Mouse (Mus musculus) fibroblast of lung, adult 2 months (primary cell): ENCODE results near the gene Pecam1.
"Not testable (repeated sequence)": the region's sequence is repeated elsewhere in the genome, so short reads cannot be mapped to it uniquely, and the experiment has no call there.

Experiments
- DNase-seq: peaks from one replicate; pipeline ENCODE4 v3.0.0-alpha.2; 2011; ENCODE audit warnings: low read depth

The Pecam1 gene

DNA sequence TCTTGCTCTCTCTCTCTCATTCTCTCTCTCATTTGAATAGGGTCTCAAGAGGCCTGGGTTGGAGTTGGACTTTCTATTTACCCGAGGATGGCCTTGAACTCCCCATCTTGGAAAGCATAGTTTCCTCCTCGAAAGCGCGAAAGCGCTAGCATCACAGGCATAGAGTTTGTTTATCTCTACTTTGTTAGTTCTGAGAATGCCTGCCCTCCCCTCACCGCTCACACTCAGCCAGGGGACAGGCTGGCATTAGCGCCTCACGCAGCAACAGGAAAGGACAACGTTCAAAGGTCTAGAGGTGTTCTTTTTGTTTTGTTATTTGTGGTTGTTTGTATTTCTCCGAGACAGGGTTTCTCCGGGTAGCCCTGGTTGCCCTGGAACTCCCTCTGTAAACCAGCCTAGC lies 82.6 kb downstream of the Pecam1 start:
- DNase-seq: no peak

GRCm38 (mm10) chr11:106666470-106667107 lies 83.8 kb downstream of the Pecam1 start:
- no peak for DNase-seq

GRCm38 (mm10) chr11:106665841-106666240 lies 84.6 kb downstream of the Pecam1 start:
- no peak for DNase-seq

DNA sequence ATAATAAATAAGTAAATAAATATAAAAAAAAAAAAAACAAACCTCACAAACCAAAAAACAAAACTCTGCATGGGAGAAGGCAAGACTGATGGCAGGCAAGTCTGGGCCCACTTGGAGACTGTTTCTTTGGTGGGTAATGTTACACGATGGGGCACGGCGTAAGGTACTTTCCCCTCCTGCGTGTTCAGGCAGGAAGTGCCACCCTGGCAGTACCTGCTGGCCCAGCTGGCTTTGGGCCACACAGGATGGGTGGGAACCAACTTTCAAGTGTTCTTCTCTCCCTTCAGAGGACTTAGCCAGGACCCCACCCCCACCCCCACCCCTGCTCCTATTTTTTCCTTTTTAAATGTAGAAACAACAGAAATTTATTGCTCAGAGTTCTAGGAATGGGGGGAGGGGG lies 85.1 kb downstream of the Pecam1 start:
- no peak for DNase-seq

DNA sequence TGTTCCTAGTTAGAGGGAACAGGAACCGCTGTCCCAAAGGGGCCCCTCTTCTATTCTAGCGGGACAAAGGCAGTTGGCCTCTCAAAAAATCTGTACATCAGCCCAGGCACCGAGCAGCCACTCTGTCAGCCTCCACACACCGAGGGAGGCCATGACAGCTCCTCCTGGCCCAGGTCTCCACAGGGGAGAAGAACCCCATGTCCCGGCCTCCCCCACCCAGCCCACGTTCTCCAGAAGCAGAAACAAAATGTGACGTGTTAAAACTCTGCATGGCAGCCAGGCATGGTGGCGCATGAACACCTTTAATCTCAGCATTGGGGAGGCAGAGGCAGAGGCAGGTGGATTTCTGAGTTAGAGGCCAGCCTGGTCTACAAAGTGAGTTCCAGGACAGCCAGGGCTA lies 85.7 kb downstream of the Pecam1 start:
- no peak for DNase-seq

GRCm38 (mm10) chr11:106663838-106664237 lies 86.6 kb downstream of the Pecam1 start:
- no peak for DNase-seq

GRCm38 (mm10) chr11:106662634-106663407 lies 87.6 kb downstream of the Pecam1 start:
- no peak for DNase-seq

- no peak for DNase-seq
Measured at GRCm38 (mm10) chr11:106660453-106661081, 89.9 kb downstream of the Pecam1 start.

GRCm38 (mm10) chr11:106659598-106660295 lies 90.7 kb downstream of the Pecam1 start:
- no peak for DNase-seq

- peak; percentile 81 for DNase-seq
Measured at GRCm38 (mm10) chr11:106658051-106658880, 92.2 kb downstream of the Pecam1 start.

DNA sequence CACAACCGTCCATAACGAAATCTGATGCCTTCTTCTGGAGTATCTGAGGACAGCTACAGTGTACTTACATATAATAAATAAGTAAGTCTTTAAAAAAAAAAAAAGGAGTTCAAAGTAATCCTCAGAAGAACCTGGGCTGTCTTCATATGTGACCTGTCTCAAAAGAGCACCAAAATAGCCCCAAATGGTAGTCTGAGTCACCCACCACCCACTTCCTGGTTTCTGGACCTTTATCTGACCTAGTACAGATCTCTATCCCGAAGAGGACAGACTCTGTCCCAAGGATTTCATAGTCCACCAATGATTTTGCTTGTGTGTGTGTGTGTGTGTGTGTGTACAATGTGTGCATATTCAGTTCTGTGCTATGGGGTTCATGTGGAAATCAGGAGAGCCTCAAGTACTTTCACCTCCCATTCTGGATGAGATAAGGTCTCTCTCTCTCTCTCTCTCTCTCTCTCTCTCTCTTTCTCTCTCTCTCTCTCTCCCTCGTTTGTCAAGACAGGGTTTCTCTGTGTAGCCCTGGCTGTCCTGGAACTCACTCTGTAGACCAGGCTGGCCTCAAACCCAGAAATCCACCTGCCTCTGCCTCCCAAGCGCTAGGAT lies 93.4 kb downstream of the Pecam1 start:
- DNase-seq: not testable (repeated sequence)

DNA sequence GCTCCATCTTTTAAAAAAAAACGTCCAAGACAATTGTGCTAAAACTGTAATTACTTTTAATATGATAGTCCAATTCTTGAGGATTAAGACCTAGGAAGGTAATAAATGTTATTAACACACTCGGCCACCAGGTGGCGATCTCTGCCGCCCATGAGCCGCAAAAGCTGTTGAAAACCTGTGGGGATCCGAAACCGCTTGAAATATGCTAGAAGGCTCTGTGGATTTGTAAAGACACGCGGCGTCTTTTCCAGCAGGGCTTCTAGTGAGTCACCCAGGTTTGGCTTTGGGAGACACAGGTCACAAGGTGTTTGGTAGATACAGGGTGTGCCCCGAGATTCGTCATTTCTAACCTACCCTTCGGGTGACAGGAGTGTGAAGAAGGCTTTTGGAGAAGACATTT lies 102.1 kb downstream of the Pecam1 start:
- DNase-seq: peak; percentile 48

DNA sequence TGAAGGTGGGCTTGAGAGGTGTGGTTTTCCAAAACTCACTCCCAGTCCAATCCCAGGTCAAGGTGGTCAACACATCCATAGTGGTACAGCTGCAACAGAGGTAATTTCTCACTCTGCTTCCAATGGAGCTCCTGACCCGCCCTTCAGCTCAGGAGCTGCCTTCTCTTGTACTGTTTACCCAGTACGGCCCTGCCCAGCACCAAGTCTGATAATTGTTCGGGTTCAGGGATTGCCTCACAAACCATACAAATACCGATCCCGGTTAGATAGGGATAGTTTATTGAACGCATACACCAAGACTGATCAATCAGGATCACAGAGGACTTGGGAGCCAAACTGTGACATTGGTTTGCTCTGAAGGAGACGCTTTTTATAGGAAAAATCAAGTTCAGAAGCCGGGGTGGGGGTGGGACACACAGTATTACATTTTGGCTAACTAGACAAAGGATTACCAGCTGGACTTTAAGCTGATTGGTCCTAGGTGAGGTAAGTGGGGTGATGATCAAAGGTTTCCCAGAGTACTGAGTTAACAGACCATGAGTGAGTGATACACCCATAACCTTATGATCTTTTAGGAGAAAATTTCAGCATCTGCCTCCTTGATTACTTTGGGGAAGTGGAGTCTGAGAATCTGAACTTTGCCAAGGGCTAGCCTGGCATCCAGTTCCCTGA lies 107.3 kb downstream of the Pecam1 start:
- no peak for DNase-seq

DNA sequence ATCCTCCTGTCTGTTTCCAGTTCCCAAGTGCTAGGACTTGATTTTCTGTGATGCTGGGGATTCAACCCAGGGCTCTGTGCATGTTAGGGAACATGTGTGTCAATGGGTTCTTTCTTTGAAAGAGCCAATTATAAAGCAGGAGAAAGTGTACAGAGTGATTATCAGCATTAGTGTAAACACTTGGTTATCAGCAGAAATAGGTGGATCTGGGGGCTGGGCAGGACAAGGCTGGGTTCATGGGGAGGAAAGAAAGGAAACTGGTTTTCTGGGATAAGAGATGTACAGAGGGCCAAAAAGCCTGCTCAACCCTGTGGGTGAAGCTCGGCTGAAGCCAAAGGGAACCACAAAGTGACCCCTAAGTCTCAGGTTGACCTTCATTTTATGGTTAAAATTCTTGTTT lies 108.8 kb downstream of the Pecam1 start:
- DNase-seq: no peak

DNA sequence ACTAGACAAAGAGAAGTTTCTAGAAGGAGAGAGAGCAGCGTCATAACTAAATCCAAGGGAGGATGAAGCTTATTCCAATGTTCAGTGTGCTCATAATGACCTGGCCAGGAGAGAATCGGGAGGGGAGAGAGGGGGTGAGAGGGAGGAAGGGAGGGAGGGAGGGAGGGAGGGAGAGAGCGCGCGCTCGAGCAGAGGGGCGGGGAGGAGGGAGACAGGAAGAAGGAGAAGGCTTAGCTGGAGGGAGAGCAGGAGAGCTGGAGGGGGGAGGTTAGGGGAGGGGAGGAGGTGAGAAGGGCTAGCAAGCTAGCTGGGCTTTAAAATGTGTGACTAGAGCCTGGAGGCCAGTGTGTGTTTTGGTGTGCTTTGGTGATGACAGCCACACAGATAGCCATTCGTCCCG lies 110.4 kb downstream of the Pecam1 start:
- no peak for DNase-seq

DNA sequence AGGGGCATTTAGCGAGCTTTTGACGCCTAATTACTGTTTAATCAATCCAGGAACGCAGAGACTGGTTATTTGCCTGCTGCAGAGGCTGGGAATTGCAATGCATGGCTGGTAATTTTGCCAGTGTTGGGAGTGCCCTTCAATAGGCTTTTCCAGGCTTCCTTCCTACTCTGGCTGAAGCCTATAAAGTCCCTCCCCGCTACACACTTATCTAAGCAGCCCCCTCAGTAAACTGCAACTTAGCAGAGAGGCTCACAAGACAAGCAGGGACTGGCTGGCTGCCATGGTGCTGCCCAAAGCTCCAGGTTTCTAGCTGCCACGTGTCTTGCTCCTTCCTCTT lies 111.1 kb downstream of the Pecam1 start:
- no peak for DNase-seq

DNA sequence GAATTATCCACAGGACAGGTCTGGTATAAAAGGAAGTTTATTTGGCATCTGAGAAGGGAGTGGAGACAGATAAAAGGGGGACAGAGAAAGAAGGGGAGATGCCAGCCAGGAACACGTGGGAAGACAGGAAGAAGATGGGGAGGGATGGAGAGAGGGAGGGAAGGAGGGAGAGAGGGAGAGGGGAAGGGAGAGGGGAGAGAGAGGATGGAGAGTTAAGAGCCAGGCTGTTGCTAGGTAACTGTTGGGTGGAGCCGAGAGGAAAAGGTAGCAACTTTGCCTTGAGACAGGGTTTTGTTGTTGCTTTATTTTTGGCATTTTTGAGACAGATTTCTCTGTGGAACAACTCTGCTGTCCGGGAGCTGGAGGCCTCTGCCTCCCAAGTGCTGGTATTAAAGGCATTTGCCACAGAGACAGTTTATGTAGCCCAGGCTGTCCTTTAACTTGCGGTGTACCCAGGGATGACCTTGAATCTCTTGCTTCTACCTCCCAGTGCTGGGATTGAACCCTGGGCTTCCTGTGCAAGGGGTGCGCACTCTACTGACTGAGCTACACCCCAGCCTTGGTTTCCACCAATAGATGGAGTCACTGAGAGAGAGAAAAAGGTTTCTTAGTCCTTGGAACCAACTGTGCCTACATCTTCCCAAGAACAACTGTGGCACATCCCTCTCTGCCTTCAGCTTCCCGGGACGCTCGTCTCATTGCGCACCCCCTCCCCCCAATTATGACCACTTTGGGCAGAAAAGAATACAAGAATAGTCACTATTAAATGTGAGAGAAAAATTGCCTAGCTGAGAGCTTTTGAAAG lies 111.7 kb downstream of the Pecam1 start:
- DNase-seq: no peak

GRCm38 (mm10) chr11:106637754-106638153 lies 112.7 kb downstream of the Pecam1 start:
- no peak for DNase-seq

DNA sequence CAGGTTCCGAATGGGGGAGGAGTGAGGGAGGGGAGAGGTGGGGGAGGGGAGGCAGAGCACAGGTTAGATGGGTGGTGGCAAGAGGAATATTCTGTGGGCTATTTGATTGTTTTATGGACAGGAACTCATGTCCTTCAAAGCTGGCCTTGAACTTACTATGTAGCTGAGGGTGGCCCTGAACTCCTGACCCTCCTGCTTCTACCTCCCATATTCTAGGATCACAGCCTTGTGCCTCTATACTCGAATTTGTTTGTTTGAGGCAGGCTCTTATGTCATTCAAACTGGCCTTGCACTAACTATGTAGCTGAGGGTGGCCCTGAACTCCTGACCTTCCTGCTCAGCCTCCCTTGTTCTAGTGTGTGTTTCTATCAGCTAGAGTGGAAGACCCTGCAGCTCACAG lies 114.5 kb downstream of the Pecam1 start:
- DNase-seq: no peak

DNA sequence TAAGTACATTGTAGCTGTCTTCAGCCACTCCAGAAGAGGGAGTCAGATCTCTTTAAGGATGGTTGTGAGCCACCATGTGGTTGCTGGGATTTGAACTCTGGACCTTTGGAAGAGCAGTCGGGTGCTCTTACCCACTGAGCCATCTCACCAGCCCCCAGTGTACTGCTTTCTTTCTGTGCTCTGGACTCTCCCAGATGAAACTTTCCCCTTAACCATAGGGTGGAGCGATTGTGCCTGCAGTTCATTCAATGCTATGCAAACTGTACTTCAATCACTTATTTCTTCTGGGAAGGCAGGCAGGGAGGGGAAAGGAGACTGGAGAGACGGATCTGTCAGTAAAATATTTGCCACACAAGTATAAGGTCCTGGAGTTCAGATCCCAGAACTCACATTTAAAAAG lies 116.3 kb downstream of the Pecam1 start:
- DNase-seq: not testable (repeated sequence)
